Mouse (Mus musculus) G1E (cell line): ENCODE measurements around the gene Tex33.

Experiments
- CTCF ChIP-seq: IDR thresholded peaks from 2 replicates; pipeline ENCODE4 v1.5.1; 2012; ENCODE audit warnings: low read depth, low read length, inconsistent platforms, mixed read lengths
- GATA1 ChIP-seq: IDR thresholded peaks from 2 replicates; pipeline ENCODE4 v1.6.1; 2012; ENCODE audit warnings: borderline replicate concordance, low read length, inconsistent platforms, mixed read lengths

GRCm38 (mm10) chr15:78435681-78436080, 40.0 kb upstream of the Tex33 start:
- TF ChIP-seq CTCF (no peak), GATA1 (no peak)
